Mouse (Mus musculus): ENCODE measurements at regions not wholly inside any gene's neighbourhood (a gene's known extent, or its start where the extent isn't known, plus 50 kb on each side); places are given as distances from the start of the nearest gene placed in this dataset.

- DNase-seq: no peak
Measured at GRCm38 (mm10) chr7:136379741-136380140, 514.7 kb upstream of the Mgmt start.

DNA sequence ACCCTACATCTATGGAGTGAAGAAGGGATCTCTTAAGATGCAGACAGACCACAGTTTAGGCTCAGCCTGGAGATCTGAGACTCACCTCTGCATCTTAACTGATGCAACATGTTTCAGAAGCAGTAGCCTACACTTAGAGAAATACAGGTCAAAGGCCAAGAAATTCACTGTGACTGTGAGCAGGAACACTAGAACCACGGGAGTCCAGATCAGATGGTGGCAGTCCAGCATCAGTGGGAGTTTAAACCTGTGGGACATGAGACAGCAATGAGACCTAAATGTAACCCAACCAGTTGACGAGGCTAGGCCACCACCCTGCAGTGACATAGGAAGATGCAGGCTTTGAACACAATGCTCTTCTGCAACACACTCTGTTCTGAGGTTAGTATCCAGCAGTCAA, 511.1 kb upstream of the Mgmt start:
- DNase-seq: no peak

DNA sequence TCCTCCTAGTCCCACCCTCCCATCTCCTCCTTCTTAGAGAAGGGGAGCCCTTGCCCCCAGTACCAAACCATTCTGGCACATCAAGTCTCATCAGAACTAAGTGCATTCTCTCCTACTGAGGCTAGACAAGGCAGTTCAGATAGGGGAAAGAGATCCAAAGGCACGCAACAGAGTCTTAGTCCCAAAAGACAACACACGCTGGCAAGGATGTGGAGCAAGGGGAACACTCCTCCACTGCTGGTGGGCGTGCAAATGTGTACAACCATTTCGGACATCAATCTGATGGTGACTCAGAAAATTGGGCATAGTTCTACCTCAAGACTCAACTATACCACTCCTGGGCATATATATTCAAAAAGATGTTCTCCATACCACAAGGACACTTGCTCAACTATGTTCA, 506.7 kb upstream of the Mgmt start:
- no peak for DNase-seq

- no peak for DNase-seq
Measured at GRCm38 (mm10) chr7:136390066-136390465, 504.3 kb upstream of the Mgmt start.

GRCm38 (mm10) chr7:136393454-136393853, 501.0 kb upstream of the Mgmt start:
- DNase-seq: no peak

- DNase-seq: no peak
Measured at GRCm38 (mm10) chr7:136395838-136396237, 498.6 kb upstream of the Mgmt start.

DNA sequence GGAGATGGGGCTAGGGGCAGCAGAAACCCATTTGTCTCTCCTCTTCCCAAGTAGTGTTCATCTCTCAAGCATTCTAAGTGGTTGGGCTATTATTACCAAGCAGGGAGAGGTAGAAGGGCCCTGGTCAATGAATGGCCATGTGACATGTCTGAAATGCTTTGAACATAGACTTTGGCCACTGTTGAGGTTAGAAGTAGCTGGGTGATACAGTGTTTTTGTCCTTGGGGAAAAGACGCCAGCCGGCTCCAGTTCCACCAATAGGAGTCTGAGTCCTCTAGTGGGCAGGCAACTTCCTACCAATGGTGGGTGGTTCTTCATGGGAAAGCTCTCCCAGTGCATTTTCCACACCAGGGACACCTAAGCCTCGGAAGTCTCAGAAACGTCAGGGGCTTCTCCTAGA, 497.3 kb upstream of the Mgmt start:
- DNase-seq: no peak

DNA sequence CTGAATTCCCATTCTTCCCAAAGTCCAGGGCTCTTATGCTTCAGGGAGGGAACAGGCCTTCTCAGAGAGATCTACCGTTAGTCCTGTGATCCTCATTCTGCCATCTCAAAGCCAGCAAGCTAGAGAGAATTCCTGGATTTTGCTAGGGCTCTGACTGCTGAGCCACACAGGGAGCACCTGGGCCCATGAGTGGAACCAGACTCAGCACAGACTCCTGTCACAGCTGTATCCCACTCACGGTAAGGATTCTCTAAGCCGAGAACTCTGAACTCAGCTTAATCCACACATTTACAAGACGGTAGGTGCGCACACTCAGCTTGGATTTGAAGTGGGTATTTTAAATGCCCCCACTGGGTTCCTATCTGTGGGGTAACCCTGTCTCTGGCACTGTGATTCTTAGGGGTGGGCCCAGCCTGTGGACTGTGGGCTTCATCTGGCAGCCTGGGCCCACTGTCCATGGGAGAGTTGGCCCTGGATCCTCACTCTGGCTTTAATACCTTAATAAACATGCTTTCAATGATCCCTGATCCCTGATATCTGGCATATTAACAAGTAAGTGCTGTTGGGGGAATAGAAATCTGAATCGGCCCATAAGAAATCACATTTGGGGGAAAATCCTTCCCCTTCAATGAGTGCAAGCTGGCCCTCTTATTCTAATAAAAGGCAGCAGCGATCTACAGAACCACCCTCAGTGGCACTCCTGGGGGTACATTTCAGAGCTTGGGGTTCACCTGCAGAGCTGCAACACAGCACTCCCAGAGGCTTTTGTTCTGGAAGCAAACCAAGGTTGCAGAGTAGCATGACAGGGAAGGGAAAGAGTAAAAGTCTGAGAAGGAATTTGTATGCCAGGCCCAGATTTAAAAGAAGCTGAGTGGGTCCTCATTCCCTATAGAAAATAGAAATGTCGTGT, 491.5 kb upstream of the Mgmt start:
- no peak for DNase-seq

DNA sequence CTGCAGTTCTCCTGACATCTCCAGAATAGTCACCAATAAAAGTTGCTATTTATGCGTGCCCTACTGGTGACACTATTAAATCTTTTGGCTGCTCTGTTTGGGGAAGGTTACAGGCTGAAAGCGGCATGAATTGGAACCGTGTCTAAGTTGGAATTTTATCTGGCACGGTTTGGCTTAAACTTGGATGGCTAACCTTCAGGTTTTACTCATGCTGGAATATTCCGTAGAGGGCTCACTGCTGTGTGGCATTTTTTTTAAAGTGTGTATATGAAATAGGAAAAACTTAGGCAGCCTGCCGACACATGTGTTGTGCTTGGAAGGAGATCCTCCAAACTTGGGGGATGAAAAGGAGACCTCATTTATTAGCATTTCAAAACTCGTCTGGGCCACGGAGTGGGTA, 489.0 kb upstream of the Mgmt start:
- DNase-seq: peak in 1 of 2 experiments; percentile 22

GRCm38 (mm10) chr7:136406258-136407100, 487.9 kb upstream of the Mgmt start:
- peak; percentile 70 to 79 for DNase-seq

DNA sequence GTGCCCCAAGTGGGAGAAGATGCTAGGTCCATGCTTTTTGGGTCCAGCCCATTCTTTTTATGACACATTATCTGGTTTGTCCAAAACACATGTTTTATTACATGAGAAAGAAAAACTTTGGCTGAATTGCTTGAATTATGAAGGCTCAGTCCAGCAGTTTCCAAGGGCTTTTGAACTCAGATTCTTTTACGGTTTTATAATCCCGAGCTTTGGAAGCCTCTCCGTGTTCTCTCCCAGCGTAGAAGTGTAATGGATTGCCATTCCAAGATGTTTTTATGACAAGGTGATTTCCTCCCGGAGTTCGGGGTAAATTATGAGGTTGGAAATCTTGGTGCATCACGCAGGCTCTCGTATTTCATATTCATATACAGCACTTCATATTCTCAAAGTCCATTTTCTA, 479.6 kb upstream of the Mgmt start:
- DNase-seq: no peak

DNA sequence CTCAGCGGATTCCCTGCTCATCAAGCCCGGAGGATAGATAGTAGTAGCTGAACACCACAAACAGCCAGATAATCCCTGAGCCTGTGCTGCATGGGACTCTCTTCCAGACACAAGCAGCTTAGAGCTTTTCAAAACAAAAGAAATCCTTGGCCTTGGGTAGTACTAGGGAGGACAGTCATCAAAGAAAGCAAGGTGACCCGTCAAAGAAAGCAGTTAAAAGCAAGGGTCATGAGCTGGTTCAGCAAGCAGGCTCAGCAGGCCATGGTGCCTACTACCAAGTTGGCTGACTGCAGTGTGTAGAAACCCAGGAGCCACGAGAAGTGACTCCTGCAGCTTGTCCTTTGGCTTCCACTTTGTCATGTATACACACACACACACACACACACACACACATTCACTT, 477.1 kb upstream of the Mgmt start:
- no peak for DNase-seq

GRCm38 (mm10) chr7:136423846-136424531, 470.4 kb upstream of the Mgmt start:
- DNase-seq: peak; percentile 82 to 84

- no peak for DNase-seq
Measured at GRCm38 (mm10) chr7:136427164-136427563, 467.2 kb upstream of the Mgmt start.

GRCm38 (mm10) chr7:136430085-136431011, 464.1 kb upstream of the Mgmt start:
- peak; percentile 36 to 52 for DNase-seq

- no peak for DNase-seq
Measured at GRCm38 (mm10) chr7:136433699-136434098, 460.7 kb upstream of the Mgmt start.

- DNase-seq: no peak
Measured at GRCm38 (mm10) chr7:136434510-136434909, 459.9 kb upstream of the Mgmt start.

DNA sequence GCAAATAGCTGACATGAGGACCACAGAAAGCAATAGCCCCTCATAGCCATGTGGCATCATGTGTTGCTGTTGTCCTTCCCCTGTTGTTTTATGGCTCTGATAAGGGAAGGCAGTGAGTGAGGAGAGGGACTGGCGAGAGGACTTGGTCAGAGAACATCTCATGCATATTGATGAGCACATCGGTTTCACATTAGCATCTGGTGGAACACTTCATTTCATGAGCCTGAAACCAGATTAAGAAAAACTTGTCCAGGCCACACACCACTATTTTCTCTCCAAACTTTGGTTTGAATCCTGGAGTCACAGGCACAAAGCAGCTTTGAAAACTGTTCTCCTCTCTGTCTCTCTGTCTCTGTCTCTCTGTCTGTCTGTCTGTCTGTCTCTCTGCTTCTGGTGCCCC, 451.0 kb upstream of the Mgmt start:
- no peak for DNase-seq

DNA sequence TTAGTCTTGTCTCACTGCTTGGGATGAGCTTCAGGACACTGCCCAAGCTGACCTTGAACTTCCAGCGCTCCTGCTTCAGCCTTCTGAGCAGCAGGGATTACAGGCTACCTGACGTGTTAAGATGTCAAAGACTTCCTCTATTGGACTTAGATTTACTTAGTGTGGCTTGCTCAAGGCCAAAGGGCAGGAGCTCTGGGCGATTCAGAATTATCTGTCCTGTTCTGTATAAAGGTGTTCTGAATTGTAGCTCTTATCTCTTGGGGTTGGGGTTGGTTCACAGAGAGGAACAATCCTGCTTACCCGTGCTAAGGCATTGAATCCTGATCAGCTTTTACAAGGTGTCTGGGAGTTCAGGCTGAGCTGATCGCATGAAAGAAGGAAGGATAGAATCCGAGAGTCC, 449.3 kb upstream of the Mgmt start:
- no peak for DNase-seq

DNA sequence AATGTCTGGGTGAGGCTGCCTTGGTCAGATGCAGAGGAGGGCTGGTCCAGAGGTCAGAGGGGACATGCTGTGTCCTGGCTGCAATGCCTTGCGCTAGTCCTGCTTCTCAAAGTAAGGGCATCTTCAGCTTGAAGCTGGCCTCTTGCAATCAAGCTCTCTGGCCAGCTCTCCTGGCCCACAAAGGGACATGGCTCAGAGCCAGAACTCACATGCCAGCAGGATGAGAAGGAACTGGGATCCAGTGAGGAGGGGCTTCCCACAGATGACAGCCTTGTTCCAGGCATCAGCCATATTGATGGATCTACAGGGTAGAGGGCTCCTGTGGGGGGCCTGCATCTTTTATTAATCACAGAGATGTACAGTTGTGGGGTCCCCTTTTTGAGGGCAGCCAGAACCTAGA, 445.1 kb upstream of the Mgmt start:
- DNase-seq: peak in 1 of 2 experiments; percentile 14

DNA sequence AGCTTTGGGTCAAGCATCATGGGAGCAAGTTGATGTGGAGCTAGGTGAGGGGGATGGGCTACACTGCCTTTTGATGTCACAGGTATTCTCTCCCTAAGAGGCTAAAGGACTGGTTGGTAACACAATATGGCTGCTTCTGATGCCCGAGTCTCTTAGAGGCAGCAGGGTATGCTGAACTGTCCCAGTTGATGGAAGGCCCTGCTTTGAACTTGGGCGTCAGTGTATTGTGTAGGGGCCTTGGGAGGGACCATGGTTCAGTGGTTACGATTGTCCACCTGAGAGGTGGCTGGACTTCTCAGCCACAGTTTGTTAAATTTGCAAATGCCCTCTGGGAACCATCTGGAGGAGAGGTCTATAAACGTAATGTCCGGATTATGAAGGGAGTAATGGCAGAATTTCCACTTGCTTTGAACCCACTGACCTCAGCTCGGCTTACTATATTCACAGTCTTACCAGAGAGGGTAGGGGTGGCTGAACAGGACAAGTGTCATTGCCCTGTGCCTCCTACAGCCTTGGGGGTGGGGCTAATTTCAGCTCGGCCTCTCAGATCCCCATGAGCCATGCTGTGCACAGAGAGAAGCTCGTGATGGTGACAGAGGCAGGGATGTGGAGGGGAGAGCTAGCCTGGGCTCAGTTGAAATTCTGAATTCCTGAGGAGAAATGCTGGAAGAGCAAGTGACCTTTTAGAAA, 442.6 kb upstream of the Mgmt start:
- DNase-seq: no peak
